Mouse (Mus musculus) E14TG2a.4 (cell line): ENCODE measurements at regions not wholly inside any gene's neighbourhood (a gene's known extent, or its start where the extent isn't known, plus 50 kb on each side); places are given as distances from the start of the nearest gene placed in this dataset.

Source experiments
- H3K27me3 ChIP-seq: 2 replicates; pipeline ENCODE4 v1.6.1; 2014; ENCODE audit warnings: low read length, control low read depth; ENCODE audit not compliant: insufficient read depth
- H3K36me3 ChIP-seq: 2 replicates; pipeline ENCODE4 v1.6.1; 2014; ENCODE audit warnings: low read length, control low read depth; ENCODE audit not compliant: insufficient read depth
- H3K4me1 ChIP-seq: replicated peaks from 2 replicates; pipeline ENCODE4 v1.6.1; 2014; ENCODE audit warnings: low read depth, low read length, control low read depth
- H3K4me3 ChIP-seq: replicated peaks from 2 replicates; pipeline ENCODE4 v1.5.1; 2014; ENCODE audit warnings: mild to moderate bottlenecking, low read length
- H3K9me3 ChIP-seq: 2 replicates; pipeline ENCODE4 v1.6.1; 2014; ENCODE audit warnings: low read length, control low read depth
- CTCF ChIP-seq: conservative IDR thresholded peaks from 2 replicates; pipeline ENCODE4 v1.5.1; 2014; ENCODE audit warnings: low read length
- NANOG ChIP-seq: IDR thresholded peaks from 2 replicates; pipeline ENCODE4 v1.6.1; 2014; ENCODE audit warnings: borderline replicate concordance, low read length, mixed read lengths
- POU5F1 ChIP-seq: IDR thresholded peaks from 2 replicates; pipeline ENCODE4 v1.6.1; 2014; ENCODE audit warnings: low read length, borderline replicate concordance

DNA sequence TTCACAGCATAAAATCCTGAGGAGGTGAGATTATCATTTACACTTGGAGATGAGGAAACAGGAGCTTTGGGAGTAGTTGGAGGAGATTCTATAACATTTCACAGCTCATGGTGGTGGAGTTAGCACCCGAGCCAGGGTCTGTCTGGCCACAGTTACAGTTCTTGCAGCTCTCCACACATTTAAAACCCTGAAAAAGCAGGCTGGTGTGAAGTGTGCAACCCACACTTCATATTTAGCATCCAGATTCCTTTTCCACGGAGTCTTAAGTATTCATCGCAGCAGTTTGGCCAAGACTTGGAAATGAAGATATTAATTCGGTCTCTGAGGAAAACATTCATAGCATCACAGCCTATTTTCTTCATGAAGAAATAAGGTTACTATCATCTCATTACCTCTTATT lies 79.7 kb upstream of the 4933412E24Rik start:
- Histone ChIP-seq H3K4me1 (no peaks in the 10 kb centered on the region), H3K36me3 (no peaks in the 10 kb centered on the region), H3K4me3 (no peak overlapping the region), H3K27me3 (peaks cover 3% of the 10 kb centered on the region; the same call in 1 of the 2 replicates), H3K9me3 (no peaks in the 10 kb centered on the region)
- no peak for TF ChIP-seq CTCF
- no peak for TF ChIP-seq NANOG
- TF ChIP-seq POU5F1, result no peak

DNA sequence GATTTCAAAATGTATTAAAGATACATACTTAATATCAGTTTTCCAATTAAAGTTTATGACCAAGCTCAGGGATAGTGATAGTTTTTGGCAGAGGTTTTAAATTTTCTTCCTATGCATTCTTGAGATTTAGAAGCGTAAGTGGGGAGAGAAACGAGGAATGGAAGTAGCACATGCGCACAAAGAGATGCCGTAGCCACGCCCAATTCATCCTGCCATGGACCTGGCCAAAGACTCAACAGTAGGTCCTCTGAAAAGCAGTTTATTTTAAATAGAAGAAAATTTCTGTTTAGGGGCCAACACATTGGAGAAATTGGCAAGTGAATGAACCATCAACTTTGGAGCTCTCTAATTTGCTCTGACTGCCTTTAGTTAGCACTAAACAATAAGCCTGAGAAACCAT lies 73.5 kb upstream of the 4933412E24Rik start:
- Histone ChIP-seq H3K36me3 (no peaks in the 10 kb centered on the region), H3K4me1 (no peaks in the 10 kb centered on the region), H3K4me3 (no peak overlapping the region), H3K9me3 (no peaks in the 10 kb centered on the region), H3K27me3 (no peaks in the 10 kb centered on the region)
- TF ChIP-seq NANOG (no peak), CTCF (no peak), POU5F1 (no peak)

DNA sequence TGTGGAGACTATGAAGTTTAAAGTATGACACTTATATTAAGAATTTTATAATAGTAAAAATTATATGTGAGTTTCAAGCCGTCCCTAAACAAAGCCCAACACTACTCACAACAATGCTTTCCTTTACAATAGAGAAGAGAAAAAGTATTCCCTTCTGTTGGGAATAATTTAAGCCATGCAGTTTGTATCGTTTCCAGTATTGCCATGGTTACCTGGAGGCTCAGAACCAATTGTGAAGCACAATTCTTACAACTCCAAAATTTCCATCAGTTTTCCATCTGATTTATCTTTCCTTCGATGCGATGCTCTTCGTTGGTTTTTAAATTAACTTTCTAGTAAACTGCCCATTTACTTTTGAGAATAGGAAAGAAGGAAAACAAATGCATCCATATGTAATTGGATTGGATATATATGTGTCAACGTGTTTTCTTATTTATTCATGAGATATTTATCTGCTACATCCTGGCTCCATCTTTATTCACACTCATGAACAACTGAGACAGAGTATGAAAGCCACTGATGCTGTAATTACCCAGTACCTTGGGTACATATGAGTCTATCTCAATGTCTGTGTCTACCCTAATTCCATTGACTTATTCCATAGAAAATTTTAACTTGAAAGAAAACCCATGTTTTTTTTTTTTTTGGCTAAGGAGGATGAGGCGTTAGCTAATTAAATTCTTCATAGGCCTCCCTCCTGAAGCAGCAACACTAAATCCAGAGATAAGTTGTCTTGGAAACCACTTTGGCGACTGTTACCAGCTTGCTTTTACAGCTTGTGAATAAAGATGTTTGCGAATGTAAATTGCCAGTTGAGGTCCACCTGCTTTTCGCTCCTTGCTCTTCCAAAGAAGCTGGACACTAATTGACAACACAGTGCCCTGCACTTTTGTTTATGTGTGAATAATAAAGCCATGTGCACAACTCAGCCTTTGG lies 72.8 kb upstream of the 4933412E24Rik start:
- Histone ChIP-seq H3K9me3 (no peaks in the 10 kb centered on the region), H3K4me1 (no peaks in the 10 kb centered on the region), H3K4me3 (no peak overlapping the region), H3K36me3 (no peaks in the 10 kb centered on the region), H3K27me3 (no peaks in the 10 kb centered on the region)
- TF ChIP-seq CTCF, result no peak
- TF ChIP-seq POU5F1, result no peak
- TF ChIP-seq NANOG, result no peak
